Mouse (Mus musculus) spleen, adult 12 weeks (tissue): ENCODE data around the gene Lypla2.
"Not testable (repeated sequence)": the region's sequence is repeated elsewhere in the genome, so short reads cannot be mapped to it uniquely, and the experiment has no call there.

Experiments
- DNase-seq: peaks from one replicate; pipeline ENCODE4 v3.0.0; 2022; ENCODE audit warnings: low spot score

Gene Lypla2

DNA sequence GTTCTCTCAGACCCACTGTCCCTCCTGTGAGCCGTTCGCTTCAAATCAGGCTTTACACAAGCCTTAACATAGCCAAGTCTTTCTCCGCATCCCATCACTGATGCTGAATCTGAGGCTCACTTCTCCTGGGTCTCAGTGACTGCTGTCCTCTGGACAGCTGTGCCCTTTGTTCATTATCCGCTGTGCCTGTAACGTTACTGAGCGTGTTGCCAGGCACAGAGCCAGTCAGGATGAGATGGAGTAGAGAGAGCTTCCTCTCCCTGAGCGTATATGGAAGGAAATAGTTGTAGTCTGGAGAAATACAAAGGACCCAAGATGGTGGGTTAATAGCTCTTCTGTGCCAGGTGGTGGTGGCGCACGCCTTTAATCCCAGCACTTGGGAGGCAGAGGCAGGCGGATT is 23.0 kb downstream of the Lypla2 start:
- DNase-seq = no peak

- DNase-seq = no peak
These were observed 24.3 kb downstream of the Lypla2 start for GRCm38 (mm10) chr4:135948142-135948541.

- no peak for DNase-seq
These were observed 25.6 kb downstream of the Lypla2 start for GRCm38 (mm10) chr4:135946659-135947301.

- peak; percentile 90 for DNase-seq
These were observed 26.2 kb downstream of the Lypla2 start, which contains the start of gene Hmgcl for GRCm38 (mm10) chr4:135946278-135946658. Hmgcl (plus strand) TSS chr4:135946448.

- DNase-seq = no peak
These were observed 26.7 kb downstream of the Lypla2 start for GRCm38 (mm10) chr4:135945706-135946105.

GRCm38 (mm10) chr4:135943389-135943788 is 29.0 kb downstream of the Lypla2 start:
- DNase-seq = no peak

DNA sequence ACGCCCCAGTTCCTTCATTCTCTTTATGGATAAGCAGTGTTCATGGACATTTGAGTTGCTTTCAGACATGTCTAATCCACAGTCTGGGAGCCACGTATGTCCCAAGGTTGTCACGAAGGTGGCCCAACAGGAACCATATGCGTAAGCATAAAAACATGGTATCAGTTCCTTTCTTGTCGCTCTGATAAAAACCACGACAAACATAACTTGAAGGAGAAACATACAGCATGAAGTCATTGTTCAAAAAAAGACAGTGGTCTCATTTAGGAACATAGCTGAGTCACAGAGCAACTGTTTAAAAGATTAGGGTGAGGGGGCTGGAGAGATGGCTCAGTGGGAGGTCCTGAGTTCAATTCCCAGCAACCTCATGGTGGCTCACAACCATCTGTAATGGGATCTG is 30.2 kb downstream of the Lypla2 start:
- no peak for DNase-seq

GRCm38 (mm10) chr4:135941026-135941425 is 31.4 kb downstream of the Lypla2 start:
- DNase-seq = not testable (repeated sequence)

- no peak for DNase-seq
These were observed 33.6 kb downstream of the Lypla2 start for GRCm38 (mm10) chr4:135938858-135939257.

DNA sequence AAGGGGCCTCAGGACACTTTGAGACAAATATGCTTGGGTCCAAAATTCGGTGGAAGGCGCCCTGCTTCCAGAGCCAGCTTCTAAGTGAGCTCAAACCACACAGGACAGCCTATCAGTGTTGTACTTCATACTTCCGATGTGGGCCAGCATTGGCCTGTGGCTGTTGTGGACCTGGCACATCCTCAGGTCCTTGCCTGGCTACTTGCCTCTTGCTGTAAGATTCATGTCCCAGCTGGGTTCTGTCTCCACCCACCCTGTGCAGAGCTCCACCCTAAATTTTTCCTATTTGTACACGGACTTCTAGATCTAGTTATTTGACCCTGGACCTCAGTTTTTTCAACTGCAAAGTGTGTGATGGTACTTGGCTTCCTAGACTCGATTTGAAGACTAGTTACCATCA is 36.9 kb downstream of the Lypla2 start:
- DNase-seq = no peak

DNA sequence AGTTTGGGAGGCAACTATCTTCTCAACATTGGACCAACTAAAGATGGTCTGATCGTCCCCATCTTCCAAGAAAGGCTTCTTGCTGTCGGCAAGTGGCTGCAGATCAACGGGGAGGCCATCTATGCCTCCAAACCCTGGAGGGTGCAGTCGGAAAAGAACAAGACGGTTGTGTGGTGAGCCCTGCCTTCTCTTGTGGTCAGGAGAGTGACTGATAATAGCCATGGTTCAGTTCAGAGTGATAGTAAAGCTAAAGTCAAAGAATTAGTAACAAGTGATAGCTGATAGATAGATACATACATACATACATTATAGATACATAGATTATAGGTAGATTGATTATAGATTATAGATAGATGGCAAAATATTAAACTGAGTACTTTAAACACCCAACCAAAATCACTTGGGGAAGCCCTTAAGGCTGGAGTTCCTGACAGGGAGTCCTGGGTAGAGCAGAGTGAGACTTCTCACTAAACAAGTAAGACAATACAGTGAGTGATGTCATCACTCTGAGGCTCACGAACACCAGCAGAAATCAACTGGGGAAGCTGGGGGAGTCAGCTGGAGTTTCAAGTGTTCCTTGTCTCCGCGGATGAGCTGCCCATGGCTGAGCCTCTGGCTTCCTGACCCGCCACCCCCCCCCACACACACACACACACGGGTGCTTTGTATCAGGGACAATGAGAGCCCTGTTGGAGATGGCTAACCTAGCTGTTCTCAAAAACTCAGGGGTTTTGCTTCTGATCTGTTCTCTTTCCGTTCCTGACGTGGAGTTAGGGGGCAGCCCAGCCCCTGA is 37.5 kb downstream of the Lypla2 start:
- DNase-seq = no peak

GRCm38 (mm10) chr4:135931832-135932231 is 40.6 kb downstream of the Lypla2 start:
- no peak for DNase-seq

- DNase-seq = no peak
These were observed 42.2 kb downstream of the Lypla2 start for GRCm38 (mm10) chr4:135930239-135930638.

GRCm38 (mm10) chr4:135929828-135930227 is 42.6 kb downstream of the Lypla2 start:
- no peak for DNase-seq

DNA sequence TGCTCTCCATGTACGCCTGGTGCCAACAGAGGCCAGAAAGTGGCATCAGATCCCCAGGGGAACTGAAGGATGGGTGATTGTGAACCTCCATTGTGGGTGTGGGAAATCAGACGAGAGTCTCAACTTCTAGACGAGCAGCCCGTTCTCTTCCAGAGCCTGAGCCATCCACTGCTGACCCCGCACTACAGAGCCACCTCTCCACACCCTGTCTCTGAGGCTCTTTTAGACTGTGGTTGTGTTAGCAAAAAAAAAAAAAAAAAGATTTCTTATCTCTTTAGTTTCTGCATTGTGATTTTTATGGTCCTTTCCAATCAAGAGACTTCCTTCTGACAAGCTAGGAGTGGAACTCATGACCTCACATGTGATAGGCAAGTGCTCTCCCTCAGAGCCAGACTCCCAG is 43.0 kb downstream of the Lypla2 start:
- no peak for DNase-seq

GRCm38 (mm10) chr4:135928376-135928775 is 44.0 kb downstream of the Lypla2 start:
- DNase-seq = no peak

GRCm38 (mm10) chr4:135926861-135927260 is 45.6 kb downstream of the Lypla2 start:
- no peak for DNase-seq

DNA sequence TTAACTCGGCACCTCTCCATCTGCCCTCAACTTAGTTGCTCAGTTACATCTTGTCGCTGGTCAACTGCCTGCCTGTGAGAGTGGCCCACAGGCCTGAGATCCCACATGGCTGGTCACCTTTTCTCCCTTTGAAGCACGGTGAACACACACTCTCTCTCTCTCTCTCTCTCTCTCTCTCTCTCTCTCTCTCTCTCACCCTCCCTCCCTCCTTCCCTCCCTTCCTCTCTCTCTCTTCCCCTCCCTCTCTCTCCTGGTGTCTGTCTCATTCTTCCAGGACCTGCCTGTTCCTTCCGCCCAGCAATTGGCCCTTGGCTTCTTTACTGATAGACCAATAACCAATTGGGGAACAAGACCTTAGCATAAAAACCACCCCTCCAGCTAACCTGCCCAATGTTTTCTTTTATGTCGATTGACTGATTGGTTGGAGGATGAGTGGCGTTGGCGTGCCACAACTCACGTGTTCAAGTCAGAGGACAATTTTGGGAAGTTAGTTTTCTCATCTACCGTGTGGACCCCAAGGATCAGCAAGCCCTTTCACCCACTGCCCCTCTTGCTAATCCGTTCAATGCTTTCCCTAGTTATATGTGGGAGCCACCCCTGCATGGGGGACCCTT is 46.1 kb downstream of the Lypla2 start:
- DNase-seq = no peak

DNA sequence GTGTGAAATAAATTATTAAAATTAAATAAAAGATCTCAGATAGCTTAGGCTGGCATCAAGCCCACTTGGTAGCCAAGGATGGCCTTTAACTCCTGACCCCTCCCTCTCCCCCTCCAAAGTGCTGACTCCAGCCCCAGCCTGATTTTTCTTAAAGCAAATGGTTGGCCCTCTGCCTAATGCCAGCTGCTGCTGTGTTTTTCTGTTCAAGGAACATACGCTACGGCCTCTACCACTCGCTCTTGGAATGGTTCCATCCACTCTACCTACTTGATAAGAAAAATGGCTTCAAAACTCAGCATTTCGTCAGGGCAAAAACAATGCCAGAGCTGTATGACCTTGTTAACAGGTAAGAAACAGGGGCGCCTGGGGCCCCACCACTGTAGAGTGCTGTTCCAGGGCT is 47.1 kb downstream of the Lypla2 start:
- DNase-seq = no peak

- DNase-seq = no peak
These were observed 48.0 kb downstream of the Lypla2 start for GRCm38 (mm10) chr4:135924418-135924817.

GRCm38 (mm10) chr4:135922190-135922589 is 50.2 kb downstream of the Lypla2 start:
- DNase-seq = no peak

DNA sequence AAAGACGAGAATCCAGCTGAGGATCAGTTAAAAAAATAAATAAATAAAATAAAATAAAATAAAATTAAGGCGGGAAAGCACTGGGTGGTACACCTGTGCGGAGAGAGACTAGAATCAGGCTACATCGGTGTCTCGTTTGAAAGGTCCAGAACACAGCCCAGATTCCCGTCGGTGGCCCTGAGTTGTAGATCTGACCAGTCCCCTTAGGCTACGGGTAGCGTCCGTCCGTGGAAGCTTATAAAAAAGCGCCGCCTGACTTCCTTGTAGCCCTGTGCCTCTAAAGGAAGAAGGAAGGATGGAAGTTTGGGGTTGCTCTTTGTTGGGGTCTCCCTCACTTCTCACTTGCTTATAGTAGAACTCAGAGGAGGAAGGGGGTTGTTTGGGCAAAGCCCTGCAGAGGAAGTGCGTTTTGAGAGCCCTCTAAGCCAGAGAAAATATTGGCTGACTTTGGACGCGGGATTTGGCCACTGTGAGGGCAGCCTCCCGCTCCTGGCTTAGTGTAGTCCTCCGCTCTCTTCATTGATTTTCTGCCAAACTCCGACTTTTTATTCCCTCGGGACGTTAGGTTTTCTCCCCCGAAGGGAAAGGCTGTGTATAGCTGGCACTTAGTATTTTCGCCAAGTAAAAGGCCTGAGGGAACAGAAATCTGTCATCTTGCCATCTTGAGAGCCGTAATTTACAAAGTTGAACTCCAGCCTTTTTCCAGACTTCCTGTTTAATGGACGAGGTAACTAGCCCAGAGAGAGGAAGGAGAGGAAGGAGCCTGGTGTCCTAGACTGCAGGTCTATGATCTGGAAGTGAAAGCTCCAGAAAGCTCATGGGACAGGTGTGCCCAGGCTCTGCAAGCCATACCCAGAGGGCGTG is 50.9 kb downstream of the Lypla2 start:
- no peak for DNase-seq
